Mouse (Mus musculus) bone marrow macrophage, adult 2 months (primary cell): ENCODE results near the gene Tmem121.

Source experiments
- CTCF ChIP-seq: IDR thresholded peaks from 2 replicates; pipeline ENCODE4 v1.5.1; 2012; ENCODE audit warnings: low read depth, mild to moderate bottlenecking, low read length, moderate library complexity
- POLR2A ChIP-seq: IDR thresholded peaks from 2 replicates; pipeline ENCODE4 v1.6.1; 2012; ENCODE audit warnings: mild to moderate bottlenecking, low read depth, low read length, borderline replicate concordance

GRCm38 (mm10) chr12:113138291-113138690 lies 47.4 kb upstream of the Tmem121 start:
- TF ChIP-seq POLR2A: no peak
- TF ChIP-seq CTCF: no peak
